Mouse (Mus musculus): ENCODE data around the gene Synj2.

GRCm38 (mm10) chr17:5903630-5904301 is 37.3 kb upstream of the Synj2 start:
- TF ChIP-seq HCFC1 (IDR thresholded peaks at IDR 0.05; ENCODE audit: low read depth, low read length) (no peak), NRF1 (IDR thresholded peaks at IDR 0.05; ENCODE audit: insufficient read depth, low read depth, low read length, poor library complexity, severe bottlenecking) (no peak), CTCF (IDR thresholded peaks at IDR 0.05 in 2 of 3, conservative IDR thresholded peaks at IDR 0.05 in 1 of 3; ENCODE audit: control insufficient read depth in 1 of 3, insufficient read depth in 1 of 3, low read depth in 2 of 3, low read length in 3 of 3, poor library complexity in 1 of 3, severe bottlenecking in 1 of 3) (no peak), ELF1 (IDR thresholded peaks at IDR 0.05; ENCODE audit: low read depth, low read length) (no peak), MXI1 (IDR thresholded peaks at IDR 0.05; ENCODE audit: low read depth, low read length) (no peak), GATA1 (IDR thresholded peaks at IDR 0.05; ENCODE audit: low read depth, low read length) (no peak), POLR2A (IDR thresholded peaks at IDR 0.05; ENCODE audit: control insufficient read depth in 1 of 2, insufficient read depth in 1 of 2, low read depth in 1 of 2, low read length in 2 of 2, poor library complexity in 1 of 2) (no peak), SMC3 (IDR thresholded peaks at IDR 0.05; ENCODE audit: low read depth, low read length) (no peak), MAFK (IDR thresholded peaks at IDR 0.05; ENCODE audit: borderline replicate concordance, low read depth, low read length) (no peak), CHD1 (IDR thresholded peaks at IDR 0.05; ENCODE audit: low read depth, low read length) (no peak), ZC3H11A (IDR thresholded peaks at IDR 0.05; ENCODE audit: low read depth, low read length) (no peak), TCF12 (IDR thresholded peaks at IDR 0.05; ENCODE audit: low read depth, low read length) (no peak), ETS1 (IDR thresholded peaks at IDR 0.05; ENCODE audit: low read depth, low read length) (no peak), SIN3A (IDR thresholded peaks at IDR 0.05; ENCODE audit: low read length) (no peak)
